Mouse (Mus musculus) cerebellum, adult (tissue): ENCODE data around the gene Fbln1.
A peak's percentile ranks its signal among the peaks of the same experiment; 100 is the strongest.

ENCODE experiments used
- ATAC-seq: cut with Nextera tagmentation; 2 replicates; pipeline ENCODE4 v1.9.2; 2017; ENCODE audit warnings: mild to moderate bottlenecking, moderate library complexity, mixed read lengths; ENCODE audit not compliant: insufficient number of reproducible peaks, low FRiP score, low TSS enrichment

Fbln1 gene

GRCm38 (mm10) chr15:85233251-85233611 lies 27.5 kb downstream of the Fbln1 start:
- ATAC-seq, result no peak

- ATAC-seq, result no peak
These were observed 27.9 kb downstream of the Fbln1 start for GRCm38 (mm10) chr15:85233690-85234089.

- ATAC-seq, result no peak
These were observed 33.3 kb downstream of the Fbln1 start for GRCm38 (mm10) chr15:85238821-85239745.

GRCm38 (mm10) chr15:85240086-85240485 lies 34.3 kb downstream of the Fbln1 start:
- no peak for ATAC-seq

GRCm38 (mm10) chr15:85241856-85242255 lies 36.1 kb downstream of the Fbln1 start:
- no peak for ATAC-seq

GRCm38 (mm10) chr15:85244414-85245161 lies 38.8 kb downstream of the Fbln1 start:
- no peak for ATAC-seq

GRCm38 (mm10) chr15:85245241-85246010 lies 39.7 kb downstream of the Fbln1 start:
- ATAC-seq, result no peak

- no peak for ATAC-seq
These were observed 40.3 kb downstream of the Fbln1 start for GRCm38 (mm10) chr15:85246016-85246415.

GRCm38 (mm10) chr15:85246936-85247335 lies 41.2 kb downstream of the Fbln1 start:
- no peak for ATAC-seq

- ATAC-seq, result no peak
These were observed 42.6 kb downstream of the Fbln1 start for GRCm38 (mm10) chr15:85248311-85248710.

- no peak for ATAC-seq
These were observed 43.5 kb downstream of the Fbln1 start for GRCm38 (mm10) chr15:85249252-85249651.

GRCm38 (mm10) chr15:85250436-85250835 lies 44.7 kb downstream of the Fbln1 start:
- no peak for ATAC-seq

GRCm38 (mm10) chr15:85252476-85252875 lies 46.7 kb downstream of the Fbln1 start:
- ATAC-seq, result no peak

- ATAC-seq, result no peak
These were observed 52.2 kb downstream of the Fbln1 start for GRCm38 (mm10) chr15:85257775-85258429.

GRCm38 (mm10) chr15:85262805-85263204 lies 57.1 kb downstream of the Fbln1 start:
- ATAC-seq, result no peak

GRCm38 (mm10) chr15:85266729-85267434 lies 61.1 kb downstream of the Fbln1 start:
- ATAC-seq, result peak; percentile 59; the same call in 1 of the 2 replicates

GRCm38 (mm10) chr15:85267891-85268290 lies 62.1 kb downstream of the Fbln1 start:
- no peak for ATAC-seq

GRCm38 (mm10) chr15:85272988-85273387 lies 67.2 kb downstream of the Fbln1 start:
- ATAC-seq, result no peak

GRCm38 (mm10) chr15:85277221-85277620 lies 71.5 kb downstream of the Fbln1 start:
- ATAC-seq, result no peak

- ATAC-seq, result no peak
These were observed 73.2 kb downstream of the Fbln1 start for GRCm38 (mm10) chr15:85278986-85279385.
